Mouse (Mus musculus): Measurements from ENCODE around the gene Hpcal4. TPM values are rescaled to one million over a fixed set of nuclear protein-coding genes. Genes with fewer than 3 reads are reported as not detected.

Gene Hpcal4
- total RNA-seq, 2 experiments from 2014 or later, result 525 to 560 TPM

DNA sequence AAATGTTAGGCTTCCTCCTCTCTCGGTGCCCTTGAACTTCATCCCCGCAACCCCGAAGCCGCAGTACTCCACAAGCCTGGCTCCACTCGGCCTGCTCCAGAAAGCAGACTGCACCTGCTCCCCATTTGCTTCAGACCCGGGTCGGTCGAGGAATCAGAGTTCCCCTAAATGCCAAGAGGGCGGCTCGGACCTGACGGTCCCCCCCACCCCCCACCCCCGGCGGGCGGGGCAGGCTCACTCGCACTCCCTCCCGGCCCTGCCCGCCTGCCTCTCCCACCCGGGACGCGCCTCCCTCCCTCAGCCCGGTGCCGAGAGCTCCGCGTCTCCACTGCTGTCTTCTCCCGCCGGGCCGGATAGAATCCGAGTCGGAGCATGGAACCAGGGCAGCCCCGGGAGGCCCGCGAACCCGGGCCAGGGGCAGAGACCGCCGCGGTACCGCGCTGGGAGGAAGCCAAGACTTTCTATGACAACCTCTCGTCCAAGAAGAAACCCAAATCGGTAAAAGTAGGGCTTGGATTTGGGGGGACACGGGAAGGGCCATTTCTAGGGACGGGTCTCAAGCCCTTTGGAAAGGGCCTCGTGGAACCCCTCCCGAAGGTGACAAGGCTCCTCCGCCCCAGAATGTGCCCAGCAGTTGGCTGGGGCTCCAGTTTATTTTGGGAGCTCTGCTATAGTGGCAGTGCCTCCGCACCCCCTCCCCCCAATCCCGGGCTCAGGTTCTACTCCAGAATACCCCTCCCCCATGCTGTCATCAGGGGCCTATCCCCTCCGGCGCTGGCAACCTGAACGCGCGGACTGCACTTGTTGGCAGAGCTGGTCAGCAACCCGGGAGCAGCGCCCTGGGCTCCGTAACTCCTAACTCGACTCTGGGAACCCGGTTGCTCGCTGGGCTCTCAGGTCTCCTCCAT is 18.4 kb downstream of the Hpcal4 start, which contains the start of gene Nt5c1a:
Gene Nt5c1a, plus strand, starts transcription at position 319 of the 908 bp plus-strand sequence.
- peak in 1 of 2 experiments; percentile 46 for DNase-seq (ENCODE audit: low spot score in 2 of 2)

DNA sequence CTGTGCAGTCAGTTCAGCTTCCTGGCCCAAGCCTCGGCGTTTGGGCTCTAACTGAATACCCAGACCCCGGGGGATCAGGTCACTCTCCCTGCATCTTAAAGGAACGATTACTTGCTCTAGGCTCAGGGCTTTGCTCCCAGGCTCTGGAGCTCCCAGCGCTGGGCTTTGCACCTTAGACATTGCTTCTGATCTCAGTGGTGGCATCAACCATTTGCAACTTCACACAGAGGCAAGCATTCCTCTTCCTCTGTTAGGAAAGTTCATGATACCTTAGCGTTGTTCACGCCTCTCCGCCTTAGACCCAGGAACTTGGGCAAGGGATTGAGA is 19.0 kb downstream of the Hpcal4 start:
- DNase-seq (ENCODE audit: low spot score in 2 of 2), result no peak

DNA sequence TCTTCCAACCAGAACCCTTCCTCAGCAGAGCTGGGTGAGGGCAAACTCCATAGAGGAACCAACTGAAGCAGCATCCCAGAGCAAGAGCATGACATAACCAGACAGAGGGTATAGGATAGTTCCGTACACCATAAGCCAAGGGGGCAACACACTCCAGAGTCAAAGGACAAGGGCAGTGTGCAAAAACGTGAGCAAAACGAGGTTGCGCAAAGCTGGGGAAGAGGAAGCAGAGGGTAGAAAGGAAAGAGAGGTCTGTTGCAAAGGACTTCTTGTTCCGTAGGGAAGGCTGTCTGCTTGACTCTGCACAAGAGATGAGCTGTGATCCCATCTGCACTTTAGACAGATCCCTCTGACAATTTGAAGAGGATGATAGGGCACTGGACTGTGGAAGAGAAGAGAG is 24.3 kb downstream of the Hpcal4 start:
- no peak for DNase-seq (ENCODE audit: low spot score in 2 of 2)

DNA sequence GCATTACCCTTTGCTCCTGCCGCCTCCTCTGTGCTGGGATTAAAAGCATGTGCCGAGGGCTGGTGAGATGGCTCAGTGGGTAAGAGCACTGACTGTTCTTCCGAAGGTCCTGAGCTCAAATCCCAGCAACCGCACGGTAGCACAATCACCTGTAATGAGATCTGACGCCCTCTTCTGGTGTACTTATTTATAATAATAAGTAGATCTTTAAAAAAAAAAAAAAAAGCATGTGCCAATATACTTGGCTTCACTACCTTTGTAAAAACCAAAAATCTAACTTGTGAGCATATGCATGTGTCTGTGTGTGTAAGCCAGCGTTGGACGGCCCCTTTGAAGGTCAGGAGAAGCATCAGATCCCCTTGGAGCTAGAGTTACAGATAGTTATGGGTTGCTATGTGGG is 28.0 kb downstream of the Hpcal4 start:
- no peak for DNase-seq (ENCODE audit: low spot score in 2 of 2)

GRCm38 (mm10) chr4:123211453-123211852 is 28.4 kb downstream of the Hpcal4 start:
- no peak for DNase-seq (ENCODE audit: low spot score in 2 of 2)

DNA sequence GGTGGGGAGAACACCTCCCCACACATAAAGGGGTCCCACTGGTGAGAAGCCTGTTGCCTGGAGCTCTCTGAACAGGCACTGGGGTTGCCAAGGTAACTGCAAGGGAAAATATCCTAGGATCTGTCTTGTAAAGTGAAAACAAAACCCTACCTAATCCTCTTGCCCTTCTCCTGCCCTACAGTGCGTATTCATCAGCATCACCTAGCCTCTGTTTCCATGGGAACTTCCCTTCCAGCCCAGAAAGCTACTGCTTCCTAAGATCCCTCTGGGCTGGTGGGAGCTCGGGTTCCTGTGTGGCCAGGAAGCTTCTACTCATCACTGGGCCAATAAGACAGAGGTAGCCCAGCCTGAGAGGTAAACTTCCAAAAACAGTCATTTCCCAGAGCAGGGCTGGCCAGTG is 29.3 kb downstream of the Hpcal4 start:
- no peak for DNase-seq (ENCODE audit: low spot score in 2 of 2)

- no peak for DNase-seq (ENCODE audit: low spot score in 2 of 2)
Observed at GRCm38 (mm10) chr4:123213975-123214374, 30.9 kb downstream of the Hpcal4 start.

DNA sequence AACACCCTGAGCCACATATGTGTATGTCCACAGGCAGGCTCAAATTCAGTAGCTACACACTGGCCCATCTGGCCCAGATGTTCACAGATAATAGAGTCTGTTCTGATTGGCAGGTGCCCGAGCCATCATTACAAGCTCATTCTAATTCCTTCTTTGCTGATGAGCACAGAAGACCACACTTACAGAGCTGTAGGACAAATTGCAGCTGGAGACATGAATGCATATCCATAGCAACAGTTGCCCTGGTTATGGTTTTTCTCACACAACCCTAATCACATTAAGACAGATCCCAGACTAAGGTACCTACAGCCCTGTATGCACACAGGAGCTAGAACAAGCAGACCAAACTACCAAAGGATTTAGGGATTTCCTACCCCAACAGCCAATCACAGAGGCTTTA is 32.3 kb downstream of the Hpcal4 start:
- DNase-seq (ENCODE audit: low spot score in 2 of 2), result no peak

DNA sequence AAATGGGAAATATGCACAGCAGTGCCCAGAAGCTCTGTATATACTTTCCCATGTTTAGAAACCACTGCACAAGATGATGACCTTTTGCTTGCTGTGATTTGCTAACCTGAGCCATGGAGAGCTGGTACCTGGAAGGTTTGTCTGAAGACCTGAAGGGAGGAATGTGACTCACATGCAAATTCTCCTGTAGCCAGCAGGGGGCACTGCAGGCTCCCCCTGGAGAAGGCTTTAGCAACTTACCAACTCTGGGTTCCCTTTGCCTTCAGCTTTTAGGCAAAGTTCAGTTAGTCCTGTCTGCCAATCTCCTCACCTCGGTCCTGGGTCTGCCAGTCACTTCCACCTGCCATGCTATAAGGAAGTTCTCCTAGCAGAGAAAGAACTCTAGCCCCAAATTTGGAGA is 33.8 kb downstream of the Hpcal4 start:
- peak; percentile 32 to 53 for DNase-seq (ENCODE audit: low spot score in 2 of 2)

DNA sequence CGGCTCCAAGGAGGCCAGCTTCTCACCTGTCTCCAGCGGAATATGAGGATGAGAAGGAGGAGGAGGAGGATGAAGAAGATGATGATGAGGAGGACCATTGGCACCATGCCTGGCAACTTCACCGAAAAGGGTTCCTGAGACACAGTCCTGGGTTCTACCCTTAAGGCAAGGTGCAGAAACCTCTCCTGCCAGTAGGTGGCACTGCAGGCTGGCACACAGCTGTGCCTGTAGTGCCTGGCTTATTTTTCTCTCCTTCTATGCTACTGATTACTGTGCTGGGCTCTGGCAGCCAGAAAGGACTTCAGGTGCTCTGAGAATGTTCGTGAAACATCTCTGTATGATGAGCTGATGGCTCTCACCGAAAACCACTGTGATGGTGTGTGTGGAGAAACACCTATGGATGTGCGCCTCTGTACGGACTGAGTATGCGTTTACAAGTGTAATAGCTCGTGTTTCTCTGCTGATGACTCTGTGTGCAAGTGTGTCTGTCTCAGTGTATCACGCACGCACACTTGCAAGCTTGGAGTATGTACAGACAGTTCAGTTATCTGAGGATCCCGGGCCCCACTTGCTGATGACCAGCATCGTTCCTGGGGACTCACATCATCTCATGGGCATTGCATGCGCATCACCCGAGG is 36.8 kb downstream of the Hpcal4 start:
- DNase-seq (ENCODE audit: low spot score in 2 of 2), result peak; percentile 65 to 80

- DNase-seq (ENCODE audit: low spot score in 2 of 2), result no peak
Observed at GRCm38 (mm10) chr4:123220637-123221036, 37.6 kb downstream of the Hpcal4 start.

- no peak for DNase-seq (ENCODE audit: low spot score in 2 of 2)
Observed at GRCm38 (mm10) chr4:123223309-123223708, 40.3 kb downstream of the Hpcal4 start.

DNA sequence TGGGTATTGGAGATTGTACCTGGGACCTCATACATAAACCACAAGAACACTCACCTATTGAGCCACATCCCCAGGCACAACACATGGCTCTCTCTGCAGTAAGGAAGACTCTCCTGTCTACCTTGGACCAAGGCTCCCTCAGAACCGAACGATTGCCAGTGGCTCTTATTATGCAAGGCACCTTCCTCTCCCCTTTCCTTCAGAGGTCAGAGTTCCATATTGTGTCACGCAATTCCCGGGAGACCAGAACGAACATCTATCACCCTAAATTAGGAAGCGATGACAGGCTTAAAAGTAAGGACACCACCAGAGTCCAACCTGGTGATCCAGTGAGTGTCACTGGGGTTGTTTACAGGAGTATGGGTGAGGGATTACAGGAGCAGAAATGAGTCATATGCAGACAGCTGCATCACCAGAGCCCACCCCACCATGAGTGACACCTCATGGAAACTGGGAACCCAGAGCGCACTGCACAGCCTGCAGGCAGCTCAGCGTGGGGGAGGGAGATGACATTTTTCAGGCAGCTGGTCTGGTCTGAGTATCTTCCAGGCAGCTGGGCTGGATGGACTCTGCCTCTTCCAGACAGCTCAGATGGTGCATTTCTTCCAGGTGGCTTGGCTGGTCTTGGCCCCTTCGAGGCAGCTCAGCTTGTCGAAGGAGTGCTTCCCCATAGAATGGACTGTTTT is 42.8 kb downstream of the Hpcal4 start:
- DNase-seq (ENCODE audit: low spot score in 2 of 2), result no peak

DNA sequence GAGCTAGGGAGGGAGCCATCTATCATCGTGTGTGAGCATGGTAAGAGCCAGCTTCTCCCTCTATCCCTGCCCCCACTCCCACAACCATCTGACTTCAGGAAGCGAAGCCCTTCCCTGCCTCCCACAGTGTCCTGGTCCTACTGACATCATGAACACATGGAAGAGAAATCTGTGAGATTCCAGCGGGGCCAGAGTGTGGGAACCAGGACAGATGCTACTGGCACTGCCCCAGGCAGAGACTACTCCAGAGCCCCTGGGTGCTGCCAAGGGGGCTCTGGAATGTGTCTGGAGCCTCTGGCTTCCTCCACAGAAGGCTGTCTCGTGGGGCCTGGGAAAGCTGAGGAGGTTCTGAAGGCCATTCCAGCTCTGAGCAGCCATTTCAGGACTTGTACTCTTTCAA is 44.7 kb downstream of the Hpcal4 start:
- no peak for DNase-seq (ENCODE audit: low spot score in 2 of 2)

DNA sequence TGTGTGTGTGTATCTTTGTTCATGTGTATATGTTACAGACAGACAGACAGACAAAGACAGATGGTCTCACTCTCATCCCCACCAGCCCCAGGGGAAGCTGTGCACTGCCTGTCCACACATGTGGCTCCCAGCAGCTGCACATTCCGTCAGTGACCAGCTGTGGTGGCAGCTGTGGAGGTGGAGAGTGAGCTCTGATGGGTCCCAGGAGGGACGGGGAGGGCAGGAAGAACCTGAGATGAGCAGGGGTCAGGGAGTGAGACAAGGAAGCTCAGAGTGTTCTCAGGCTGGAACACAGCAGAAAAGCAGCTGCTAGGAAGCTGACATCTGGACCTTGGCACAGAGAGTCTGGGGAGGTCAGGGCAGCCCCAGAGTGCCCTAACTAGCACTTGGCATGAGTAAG is 45.2 kb downstream of the Hpcal4 start:
- no peak for DNase-seq (ENCODE audit: low spot score in 2 of 2)

GRCm38 (mm10) chr4:123229166-123229565 is 46.1 kb downstream of the Hpcal4 start:
- no peak for DNase-seq (ENCODE audit: low spot score in 2 of 2)

GRCm38 (mm10) chr4:123232841-123233240 is 49.8 kb downstream of the Hpcal4 start:
- no peak for DNase-seq (ENCODE audit: low spot score in 2 of 2)

DNA sequence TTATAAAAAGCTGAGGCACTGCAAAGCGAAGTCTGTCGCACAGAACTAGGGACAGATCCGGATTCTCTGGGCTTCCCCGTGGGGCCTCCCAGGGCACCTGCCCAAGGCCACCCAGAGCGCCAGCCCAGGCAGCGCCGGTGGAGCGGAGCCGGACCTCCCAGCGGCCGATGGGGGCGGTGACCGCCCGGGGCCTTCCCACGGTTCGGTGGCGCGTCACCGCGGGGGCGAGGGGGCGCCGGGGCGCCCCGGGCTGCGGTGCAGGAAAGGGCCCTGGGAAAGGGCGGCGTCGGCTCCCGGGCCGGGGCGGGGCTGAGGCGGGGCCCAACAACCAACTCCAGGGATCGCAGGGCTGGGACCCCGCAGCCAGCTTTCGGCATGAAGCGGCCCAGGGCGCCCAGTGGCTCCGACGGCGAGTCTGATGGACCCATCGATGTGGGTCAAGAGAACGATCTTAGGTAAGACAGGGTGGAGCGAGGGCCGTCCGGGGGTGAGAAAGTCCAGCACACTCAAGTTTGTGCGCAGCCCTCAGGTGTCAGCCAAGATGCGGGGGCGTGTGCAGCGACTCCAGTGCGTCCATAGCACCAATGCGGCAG is 50.6 kb downstream of the Hpcal4 start, which contains the start of gene Heyl:
Gene Heyl, plus strand, starts transcription at position 65 of the 593 bp plus-strand sequence.
- DNase-seq (ENCODE audit: low spot score in 2 of 2), result no peak

DNA sequence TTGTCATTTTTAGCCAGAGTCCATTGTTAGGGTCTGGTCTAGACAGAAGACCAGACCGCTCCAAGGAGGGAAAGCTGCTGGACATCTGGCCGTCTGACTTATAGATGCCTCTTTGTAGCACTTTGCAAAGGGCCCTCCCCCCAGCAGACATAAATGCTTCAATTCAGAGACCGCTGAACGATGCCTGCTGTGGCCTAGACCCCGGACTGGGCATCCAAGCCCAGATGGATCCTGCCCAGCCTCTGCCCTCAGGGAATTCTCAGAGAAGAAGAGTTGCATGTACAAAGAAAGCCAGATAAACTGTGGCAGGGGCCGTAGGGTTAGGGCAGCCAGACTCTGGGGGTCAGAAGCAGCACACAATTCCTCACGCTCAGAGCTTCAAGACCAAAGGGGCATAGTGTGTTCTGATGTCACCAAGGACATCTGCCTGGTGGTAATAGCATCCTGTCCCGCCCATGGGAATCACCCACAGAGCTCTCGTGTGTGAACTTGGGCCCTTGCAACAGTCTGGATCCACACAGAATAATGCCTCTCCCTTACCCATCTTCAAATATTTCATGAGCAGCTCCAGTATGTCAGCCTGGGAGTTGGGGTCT is 52.9 kb downstream of the Hpcal4 start:
- no peak for DNase-seq (ENCODE audit: low spot score in 2 of 2)

GRCm38 (mm10) chr4:123236431-123237031 is 53.5 kb downstream of the Hpcal4 start:
- DNase-seq (ENCODE audit: low spot score in 2 of 2), result no peak
